Mouse (Mus musculus) WW6 (cell line): Measurements from ENCODE around the gene Adgrg5.

Experiments
- DNase-seq: peaks from one replicate; pipeline ENCODE4 v3.0.0-alpha.2; 2013; ENCODE audit warnings: low read depth, low spot score

Adgrg5 gene

DNA sequence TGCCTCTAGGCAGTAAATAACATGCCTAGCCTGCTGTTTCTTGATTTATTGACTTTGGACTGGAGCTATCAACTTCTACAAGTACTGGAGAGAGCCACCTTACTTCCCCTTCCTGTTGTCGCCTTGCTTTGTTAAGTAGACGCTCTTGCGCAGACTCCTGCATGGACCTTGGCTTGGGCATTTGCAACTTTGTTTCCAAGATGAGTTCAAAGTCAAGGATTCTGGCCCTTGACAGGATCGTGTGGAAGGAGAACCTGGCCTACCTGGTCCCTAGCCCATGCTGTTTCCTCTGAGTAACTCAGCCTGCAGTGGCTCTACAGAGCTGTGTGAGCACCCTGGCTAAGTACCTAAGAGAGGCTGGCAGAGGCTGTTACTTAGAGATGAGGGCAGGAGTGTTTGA lies 43.6 kb downstream of the Adgrg5 start:
- DNase-seq, result no peak

DNA sequence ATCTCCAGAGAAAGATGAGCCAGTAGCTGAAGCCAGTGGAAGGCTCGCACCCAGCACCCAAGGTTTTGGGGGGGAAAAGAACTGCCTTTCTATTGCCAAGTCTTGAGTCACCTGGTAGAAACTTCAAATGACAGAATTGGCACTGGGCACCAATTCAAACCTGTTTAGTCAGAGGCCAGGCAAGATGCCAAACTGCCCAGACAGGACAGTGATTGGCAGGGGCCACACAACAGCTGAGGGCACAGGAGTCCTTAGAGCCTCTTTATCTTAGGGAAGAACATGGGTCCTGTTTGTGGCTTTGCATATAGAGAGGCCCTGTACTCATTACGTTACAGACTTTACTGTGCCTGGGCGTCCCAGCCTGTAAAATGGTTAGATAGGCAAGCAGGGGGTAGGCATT lies 44.1 kb downstream of the Adgrg5 start:
- no peak for DNase-seq

DNA sequence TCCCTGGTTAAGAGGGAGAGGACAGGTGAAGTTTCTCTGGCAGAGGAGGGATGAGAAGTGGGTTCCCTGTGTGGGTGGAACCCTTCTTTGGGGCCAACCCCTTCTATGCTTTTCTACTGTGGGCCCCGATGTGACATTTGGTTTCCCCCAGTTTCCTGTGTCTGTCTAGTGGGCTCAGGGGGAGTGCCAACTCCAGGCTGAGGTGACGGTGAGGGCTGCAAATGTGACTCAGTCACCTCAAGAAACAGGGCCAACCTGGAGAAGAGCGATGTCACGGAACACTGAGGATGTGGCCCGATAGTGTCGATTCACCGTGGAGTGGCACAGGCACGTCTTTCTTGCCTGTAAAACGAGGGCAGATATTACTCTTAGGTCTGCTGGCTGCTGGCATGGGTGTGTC lies 49.8 kb downstream of the Adgrg5 start:
- no peak for DNase-seq

DNA sequence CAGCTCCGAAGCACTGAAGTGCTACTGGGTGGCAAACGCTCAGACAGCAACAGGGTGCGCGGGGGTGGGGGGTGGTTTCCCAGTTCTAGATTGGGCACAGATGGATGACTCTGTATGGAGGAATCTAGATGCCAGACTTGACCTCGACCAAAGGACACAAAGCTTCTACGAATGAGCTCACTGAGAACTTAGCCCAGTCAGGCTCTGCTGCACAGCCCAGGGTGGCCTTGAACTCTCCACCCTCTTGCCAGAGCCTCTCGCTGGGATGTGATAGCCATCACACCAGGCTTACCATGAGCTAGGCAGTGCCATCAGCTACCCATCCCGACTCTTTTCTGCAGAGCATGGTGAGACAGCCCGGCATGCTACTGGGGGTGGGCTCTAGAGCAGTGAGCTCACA lies 50.3 kb downstream of the Adgrg5 start:
- DNase-seq, result no peak

DNA sequence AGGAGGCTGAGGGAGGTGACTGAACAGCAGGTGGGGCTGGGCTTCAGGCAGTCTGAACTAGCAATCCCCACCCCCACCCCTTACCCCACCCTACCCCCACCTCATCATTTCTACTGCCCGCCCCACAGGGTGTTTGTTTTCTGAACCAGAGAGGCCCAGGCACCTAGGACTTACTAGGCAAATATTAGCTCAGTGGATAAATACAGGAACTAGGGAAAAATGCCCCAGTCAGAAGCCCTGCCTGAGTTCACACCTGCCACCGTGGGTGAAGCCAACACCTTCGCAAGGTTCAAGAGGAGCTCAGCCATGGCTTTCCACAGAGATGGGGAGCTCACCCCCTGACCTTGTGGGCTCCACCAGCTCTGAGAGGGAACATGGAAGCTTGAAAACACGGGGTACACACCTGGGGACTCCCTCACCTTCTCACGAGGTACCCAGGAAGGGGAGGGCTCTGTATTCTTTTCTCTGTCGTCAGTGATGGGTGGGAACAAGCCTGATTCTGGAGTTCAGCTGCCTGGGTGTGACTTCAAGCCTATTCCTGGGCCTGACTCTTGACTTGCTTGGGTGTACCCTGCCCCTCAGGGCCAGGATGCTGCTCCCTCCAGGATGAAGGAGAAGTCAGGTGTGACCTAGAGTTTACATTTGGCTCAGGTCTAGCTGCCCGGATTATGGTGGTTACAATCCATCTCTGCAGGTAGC lies 51.1 kb downstream of the Adgrg5 start, which contains the start of gene Adgrg1:
TSS of gene Adgrg1 (plus strand) at position 285 of the 699 bp plus-strand sequence.
- no peak for DNase-seq

DNA sequence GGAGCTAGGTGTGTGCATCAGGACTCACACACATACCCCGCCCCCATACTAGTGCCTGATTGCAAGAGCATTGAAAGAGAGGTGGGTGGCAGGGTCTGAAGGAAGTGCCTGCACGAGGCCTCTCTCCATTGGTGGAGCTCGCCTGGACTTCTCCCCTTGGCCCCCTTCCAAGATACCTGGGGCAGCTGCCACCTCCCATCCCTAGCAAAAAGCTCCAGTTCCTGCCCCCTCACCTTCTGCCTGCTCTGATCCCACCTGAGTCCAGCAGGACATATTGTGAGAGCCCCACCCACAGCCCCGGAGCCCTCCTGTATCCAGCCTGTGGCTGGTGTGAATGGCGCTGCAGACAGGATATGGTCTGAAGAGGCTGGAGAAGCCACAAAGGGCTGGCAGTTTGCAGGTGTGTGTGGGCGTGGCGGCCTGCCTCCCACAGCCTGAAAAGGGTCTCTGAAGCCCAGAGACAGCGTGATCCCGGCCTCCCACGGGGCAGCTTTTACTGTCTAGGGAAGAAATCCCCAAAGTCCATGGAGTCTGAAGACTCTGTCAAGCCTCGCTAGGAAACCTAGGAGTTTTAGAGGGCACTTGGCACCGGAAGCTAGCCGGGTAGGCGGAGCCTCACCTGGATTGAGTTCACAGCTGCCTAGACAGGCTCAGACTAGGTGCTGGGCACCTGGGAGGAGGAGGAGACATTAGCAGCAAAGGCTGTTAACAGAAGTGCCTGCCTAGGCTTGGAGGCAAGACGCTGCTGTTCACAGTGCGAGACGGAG lies 53.3 kb downstream of the Adgrg5 start:
- peak; percentile 53 for DNase-seq

DNA sequence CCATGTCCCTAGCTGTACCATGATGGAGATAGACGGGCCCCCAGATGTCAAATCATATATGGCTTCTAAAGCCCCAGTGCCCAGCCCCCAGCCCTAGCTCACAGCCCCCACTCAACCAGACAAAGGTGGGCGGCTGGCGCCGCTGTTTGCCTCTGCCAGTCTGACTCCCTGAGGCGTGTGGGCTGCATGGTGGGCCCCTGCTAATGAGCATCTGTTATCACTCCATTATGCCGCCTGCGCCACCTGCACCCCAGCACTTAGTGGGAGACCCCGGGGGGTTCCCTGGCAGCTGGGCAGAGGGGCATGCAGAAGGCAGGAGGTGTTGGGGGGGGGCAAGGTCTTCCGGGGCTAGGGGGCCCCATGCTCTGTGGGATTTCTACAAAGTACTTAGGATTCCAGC lies 54.6 kb downstream of the Adgrg5 start:
- DNase-seq, result no peak

DNA sequence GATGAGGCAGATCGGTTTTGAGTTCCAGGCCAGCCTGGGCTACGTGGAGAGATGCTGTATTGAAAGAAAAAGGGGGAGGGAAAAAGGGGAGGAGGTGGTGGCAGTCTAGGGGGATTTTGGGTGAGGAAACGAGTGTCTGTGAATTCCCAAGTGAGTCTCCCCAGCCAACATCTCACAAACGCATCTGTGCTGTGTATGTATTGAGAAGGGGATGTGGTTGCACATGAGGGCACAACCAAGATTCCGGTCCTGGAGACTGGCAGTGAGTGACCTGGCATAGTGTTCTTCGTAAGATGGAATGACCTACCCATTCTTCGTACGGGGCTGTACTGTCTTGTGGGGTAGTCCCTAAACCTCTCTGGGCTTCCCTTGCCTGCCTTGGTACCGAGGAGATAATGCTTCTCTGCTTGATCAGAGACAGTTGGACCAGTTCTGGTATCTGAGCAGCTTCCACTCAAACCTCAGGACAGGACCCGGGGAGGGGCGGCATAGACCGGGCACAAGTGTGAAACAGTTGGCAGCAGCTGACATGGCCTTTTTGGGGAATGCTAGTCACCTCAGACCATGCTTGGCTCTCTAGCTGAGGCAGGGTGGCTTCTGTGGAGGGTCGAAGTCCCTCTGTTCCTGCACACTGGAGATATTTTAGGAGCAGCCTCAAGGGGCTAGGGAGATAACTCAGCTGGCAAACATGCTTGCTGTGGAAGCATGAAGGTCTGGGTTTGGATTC lies 55.3 kb downstream of the Adgrg5 start:
- no peak for DNase-seq

DNA sequence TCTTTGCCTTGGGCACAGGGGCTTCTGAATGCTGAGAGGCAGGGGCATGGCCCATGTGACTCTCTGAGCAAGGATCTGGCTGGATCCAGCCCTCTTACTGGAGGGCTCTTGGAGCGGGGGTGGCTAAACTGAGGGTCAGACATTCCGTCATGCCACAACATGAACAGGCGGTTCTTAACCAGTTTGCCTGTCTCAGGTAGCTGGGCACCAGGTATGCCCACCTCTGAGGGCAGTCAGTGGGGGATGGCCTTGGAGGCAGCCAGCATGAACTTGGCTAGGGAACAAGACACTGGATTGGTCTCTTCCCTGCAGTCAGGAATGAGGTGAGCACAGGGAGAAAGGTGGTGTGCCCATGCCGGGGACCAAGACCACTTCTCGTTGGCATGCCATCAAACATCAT lies 56.7 kb downstream of the Adgrg5 start:
- DNase-seq, result no peak

DNA sequence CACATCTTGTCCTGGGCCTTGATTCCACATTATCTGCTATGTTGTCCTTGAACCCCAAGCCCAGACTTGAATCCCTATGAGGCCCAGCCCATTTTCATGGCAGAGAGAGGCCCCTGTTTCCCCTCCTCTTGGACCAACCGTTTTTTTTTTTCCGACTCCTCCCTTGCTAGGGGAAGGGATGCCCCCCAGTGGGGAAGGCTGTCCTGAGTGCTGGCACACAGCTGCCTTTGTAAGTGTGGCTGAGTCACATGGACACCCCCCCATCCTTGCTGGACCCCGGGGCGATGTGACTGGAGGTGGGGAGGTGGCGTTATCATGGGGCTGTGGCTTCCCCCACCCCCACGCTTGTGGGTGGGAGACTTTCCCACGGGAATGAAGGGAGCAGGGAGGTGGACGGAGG lies 57.5 kb downstream of the Adgrg5 start:
- DNase-seq, result no peak

DNA sequence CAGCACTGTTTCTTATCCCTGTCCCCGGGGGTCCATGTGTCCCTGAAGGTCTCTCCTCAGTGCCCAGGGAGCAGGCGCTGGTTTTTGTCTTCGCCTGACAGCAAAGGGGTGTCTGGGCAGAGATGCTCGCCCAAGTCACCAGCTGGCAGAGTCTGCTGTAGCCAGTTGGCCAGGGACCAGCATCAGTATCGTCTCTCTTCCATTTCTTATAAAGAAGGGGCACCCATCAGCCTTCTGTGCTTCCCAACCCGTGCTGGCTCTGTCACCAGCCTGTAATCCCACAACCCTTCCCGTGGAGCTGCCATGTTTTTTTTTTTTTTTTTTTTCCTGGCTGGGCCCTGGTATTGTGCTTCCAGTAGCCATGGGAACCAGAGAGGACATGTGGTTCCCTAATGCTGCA lies 58.4 kb downstream of the Adgrg5 start:
- no peak for DNase-seq

DNA sequence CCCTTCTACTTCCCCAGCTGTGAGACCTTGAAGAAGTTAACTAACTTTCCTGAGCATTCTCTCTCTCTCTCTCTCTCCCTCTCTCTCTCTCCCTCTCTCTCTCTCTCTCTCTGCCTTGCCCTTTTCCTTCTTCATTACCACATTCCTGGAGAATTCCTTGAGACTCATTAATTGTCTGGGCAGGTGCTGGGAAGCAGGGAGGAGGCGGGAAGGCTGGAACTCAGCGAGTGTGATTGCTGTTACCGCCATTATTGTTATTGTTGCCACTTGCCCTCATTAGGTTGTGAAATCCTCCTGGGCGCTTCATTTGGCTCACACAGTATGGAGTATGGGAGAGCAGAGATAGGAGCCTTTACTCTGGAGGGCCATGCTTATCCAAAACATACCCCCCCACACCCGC lies 59.7 kb downstream of the Adgrg5 start:
- no peak for DNase-seq

DNA sequence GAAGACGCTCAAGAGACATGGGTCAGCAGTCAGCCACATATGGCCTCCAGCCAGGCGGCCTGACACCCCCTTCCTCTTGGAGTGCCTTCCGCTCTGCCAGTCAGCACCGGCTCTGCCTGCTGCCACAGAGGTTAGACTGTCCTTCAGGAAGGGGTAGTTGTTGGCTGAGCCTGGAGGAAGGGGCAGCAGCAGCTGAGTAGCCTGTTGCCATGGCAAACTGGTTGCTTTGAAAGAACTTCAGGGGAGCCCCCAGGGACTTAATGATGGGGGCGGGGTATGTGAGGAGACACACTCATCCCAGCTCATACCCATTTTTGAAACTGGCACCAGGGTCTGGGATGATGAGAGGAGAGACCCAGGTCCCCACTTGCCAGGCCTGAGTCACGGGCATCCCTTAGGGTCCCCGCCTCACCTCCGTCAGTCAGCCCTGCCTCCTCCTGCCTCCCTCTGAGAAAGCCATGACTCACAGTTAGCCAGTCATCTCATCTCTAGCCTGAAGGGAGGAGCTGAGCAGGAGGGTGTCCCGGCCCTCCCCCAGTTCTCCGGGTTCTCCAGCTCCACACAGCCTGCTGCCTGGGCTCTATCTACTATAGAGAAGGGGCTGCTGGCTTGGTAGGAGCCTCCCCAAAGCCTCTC lies 60.5 kb downstream of the Adgrg5 start:
- no peak for DNase-seq

DNA sequence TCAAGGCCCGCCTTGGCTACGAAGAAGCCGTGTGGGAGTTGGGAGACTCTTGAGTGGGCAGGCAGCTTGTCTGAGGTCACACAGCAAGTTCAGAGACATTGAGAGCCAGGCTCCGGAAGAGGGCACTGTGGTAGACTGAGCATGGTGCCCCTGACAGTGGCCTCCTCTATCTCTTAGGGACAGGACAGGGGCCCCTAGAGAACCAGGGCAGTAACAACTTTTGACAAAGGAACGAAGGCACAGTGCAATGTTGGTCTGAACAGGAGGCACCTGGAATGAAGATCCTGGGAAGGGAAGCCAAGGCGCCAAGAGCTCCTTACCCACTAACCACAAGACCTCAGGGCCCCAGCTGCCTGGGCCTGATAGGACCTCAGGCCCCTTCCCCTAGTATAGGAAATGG lies 61.5 kb downstream of the Adgrg5 start:
- DNase-seq, result no peak

DNA sequence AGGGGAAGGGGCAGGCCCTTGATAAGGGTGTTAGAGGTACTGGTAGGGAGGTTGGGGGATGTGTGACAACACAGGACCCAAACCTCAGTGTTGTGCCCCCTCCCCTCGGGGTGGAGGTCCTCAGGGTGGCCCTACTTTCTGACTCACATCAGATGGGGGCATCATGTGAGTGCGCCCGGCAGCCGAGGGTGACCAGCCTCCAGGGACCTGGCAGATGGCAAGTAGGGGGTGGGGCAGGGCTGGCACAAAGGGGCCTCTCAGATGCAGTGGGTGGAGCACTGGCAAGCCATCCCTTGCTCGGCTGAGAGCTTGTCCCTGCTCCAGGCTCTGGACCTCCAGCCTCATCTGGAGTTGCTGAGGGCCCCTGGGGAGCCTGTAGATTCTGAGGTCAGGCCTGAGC lies 63.2 kb downstream of the Adgrg5 start:
- DNase-seq, result no peak

DNA sequence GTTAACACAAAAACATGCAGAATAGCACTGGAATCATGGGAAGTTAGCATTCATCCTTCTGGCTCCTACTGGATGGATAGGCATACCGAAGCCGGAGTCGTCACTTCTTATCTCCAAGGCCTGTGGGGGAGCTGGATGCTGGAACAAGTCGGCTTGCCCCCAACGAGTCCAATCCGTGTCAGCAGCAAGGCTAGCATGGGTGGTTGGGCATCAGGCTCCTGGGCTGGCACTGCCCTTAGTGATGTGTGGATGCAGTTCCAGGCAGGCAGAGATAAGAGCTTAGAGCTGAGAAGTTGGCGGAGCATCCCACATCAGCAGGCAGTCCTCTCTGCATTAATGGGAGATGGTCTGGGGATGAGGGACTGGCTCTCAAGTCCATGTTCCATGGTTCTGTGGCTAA lies 64.1 kb downstream of the Adgrg5 start:
- no peak for DNase-seq

DNA sequence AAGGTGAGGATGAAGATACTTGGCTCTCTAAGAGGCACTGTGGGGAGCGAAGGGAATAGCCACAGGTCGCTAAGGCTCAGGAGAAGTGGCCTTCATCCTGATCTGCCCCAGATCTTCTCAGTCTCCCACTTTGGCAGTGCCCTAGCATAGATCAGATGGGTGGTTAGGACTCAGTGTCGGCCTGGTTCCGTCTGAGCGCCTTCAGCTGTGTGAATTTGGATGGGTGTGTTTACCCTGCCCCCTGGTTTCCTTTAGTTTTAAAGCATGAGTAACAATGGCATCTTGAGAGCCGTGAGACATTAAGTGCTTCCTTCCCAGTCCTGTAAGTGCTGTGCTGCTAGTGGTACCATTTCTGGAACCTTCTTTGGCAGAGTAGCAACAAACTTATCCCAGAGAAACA lies 65.1 kb downstream of the Adgrg5 start:
- no peak for DNase-seq

DNA sequence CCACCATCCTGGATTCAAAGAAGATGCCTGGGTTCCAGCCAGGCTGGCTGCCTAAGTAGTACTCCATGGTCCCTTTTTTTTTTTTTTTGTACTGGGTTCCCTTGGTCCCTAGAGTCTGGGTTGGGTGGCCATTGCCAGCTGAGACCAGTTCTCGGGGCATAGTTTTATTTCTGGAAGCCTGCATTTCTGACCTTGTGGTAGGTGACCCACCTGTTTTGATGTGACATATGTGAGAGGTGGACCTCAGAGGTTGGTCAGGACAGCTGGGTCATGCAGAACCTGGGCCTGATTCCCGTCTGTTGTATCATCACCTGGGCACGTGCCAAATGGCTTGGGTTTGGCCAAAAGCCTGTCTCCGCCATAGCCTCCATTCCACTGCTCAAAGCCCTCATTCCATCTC lies 66.2 kb downstream of the Adgrg5 start:
- DNase-seq, result no peak

DNA sequence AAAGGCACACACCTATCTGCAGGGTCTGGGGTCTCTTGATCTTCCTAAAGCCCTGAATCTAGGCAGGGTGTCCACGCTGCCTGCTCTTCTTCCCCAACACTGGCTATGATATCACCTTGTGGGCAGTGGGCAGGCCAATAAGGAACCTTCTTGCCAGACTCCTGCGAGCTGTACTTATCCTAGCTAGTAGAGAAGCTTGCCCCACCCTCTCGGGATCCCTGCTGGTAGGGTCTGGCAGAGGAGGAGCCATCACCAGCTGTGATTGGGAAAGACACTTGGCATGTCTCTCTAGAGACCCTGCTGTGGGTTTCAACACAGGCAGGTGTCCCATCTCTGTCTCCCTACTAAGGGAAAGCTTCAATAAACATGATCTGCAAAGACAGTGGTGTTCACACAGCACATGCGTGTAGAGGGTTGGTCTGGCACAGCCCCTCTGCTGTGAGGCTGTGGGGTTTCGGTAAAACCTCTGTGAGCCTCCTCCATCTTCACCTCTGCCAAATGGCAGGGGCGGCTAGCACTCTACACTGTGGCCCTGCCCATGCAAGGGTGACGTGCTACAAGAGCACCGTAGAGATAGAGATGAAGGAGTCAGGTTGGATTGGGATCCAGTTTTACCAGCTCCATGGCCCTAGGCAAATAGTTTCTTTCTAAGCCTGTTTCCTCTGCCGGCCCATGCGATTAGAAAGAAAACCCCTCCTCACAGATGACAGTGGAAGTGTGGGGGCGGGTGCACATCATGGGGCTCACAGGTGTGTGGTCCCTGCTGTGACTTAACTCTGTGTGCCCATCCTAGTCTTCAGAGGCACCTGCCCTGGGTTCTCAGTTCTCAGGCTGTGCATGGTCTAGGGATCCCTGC lies 67.3 kb downstream of the Adgrg5 start:
- DNase-seq, result no peak

DNA sequence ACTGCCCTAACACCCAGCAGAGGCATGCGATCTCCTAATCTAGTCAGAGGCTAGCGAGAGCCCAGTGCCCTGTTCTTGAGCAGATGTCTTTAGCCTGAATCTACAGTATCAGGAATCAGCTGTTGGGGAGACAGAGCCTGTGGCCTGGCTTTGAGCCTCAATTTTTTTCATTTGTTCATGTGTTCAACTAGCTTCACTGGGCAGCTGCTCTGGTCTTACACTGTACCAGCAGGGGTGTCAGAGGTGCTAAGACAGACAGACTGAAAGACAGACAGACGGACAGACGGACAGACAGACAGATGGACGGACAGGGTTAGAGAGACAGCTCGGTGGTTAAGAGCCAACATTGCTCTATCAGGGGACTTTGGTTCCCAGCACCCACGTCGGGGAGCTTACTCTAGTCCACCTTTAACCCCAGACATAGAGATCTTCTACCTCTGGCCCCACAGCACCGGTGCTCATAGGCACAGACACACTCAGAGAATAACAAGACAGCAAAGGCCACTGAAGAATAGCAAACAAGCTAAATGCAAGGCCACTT lies 68.0 kb downstream of the Adgrg5 start:
- DNase-seq, result no peak

DNA sequence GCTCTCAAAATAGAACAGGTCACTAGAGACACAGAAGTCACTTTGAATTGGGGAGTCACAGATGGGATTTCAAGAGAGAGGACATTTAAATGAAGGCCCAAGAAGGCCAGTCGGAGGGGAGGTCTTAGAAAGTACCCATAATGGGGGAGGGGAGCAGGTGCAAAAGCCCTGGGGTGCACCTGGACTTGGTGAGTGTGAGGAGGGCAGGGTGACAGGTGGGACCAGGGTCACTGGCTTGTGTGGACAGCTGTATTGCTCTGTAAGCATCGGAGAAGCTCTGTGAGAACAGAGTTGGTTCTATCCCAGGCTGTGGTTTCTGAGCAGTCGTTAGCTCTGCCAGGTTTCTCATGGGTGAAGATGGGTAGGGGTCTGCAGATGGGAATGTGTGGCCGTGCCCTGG lies 68.5 kb downstream of the Adgrg5 start:
- DNase-seq, result no peak
